Mouse (Mus musculus): ENCODE measurements around the gene Qtrt2.

- TF ChIP-seq CTCF (IDR thresholded peaks at IDR 0.05; ENCODE audit: borderline replicate concordance, insufficient read depth, low read length) (no peak), POLR2A (IDR thresholded peaks at IDR 0.05; ENCODE audit: low read depth, low read length) (no peak)
Observed at GRCm38 (mm10) chr16:43900571-43900970, 26.0 kb downstream of the Qtrt2 start.

Measured in embryonic fibroblast, embryonic 13.5 days (primary cell).